Mouse (Mus musculus) E14TG2a.4 (cell line): ENCODE data around the gene Rps10.

Experiments used
- CTCF ChIP-seq: conservative IDR thresholded peaks from 2 replicates; pipeline ENCODE4 v1.5.1; 2014; ENCODE audit warnings: low read length
- NANOG ChIP-seq: IDR thresholded peaks from 2 replicates; pipeline ENCODE4 v1.6.1; 2014; ENCODE audit warnings: borderline replicate concordance, low read length, mixed read lengths
- POU5F1 ChIP-seq: IDR thresholded peaks from 2 replicates; pipeline ENCODE4 v1.6.1; 2014; ENCODE audit warnings: low read length, borderline replicate concordance

- TF ChIP-seq CTCF (no peak), POU5F1 (no peak), NANOG (no peak)
These were observed 32.8 kb downstream of the Rps10 start for GRCm38 (mm10) chr17:27603522-27604234.
